Comparison of ENCODE assay signal across 9 mouse cellular contexts in genomic region chr13:113515162-113515600, GRCm38 (mm10).
DNase-seq lines count a peak whose midpoint lies in the region; ATAC-seq and TF ChIP-seq lines count a peak whose summit lies in the region.
"Had no signal": no experiment of that assay in that cellular context is flagged by ENCODE, and none has a peak within 500 bp of the region (broad histone marks: within the 10 kb centered on the region; RNA-seq: fewer than 3 reads in every experiment).

No protein-coding gene starts in this region.

- TF ChIP-seq POLR2A in limb, embryonic 14.5 days (IDR thresholded peaks at IDR 0.05; ENCODE audit: borderline replicate concordance, extremely low read depth, insufficient read depth, insufficient read length), result no peak

- H3K9me3 ChIP-seq in liver, postnatal 0 days (ENCODE audit: low read length), result no peaks in the 10 kb centered on the region
- H3K9me3 ChIP-seq in heart, embryonic 11.5 days (replicated peaks; ENCODE audit: control insufficient read depth, low read length), result no peaks in the 10 kb centered on the region
- H3K9me3 ChIP-seq in limb, embryonic 14.5 days (ENCODE audit: control insufficient read depth, low read length), result no peaks in the 10 kb centered on the region
- no peaks in the 10 kb centered on the region for H3K9me3 ChIP-seq in stomach, postnatal 0 days (ENCODE audit: control insufficient read depth, low read length)
- H3K9me3 ChIP-seq: neural tube, embryonic 12.5 days had no signal

- H3K9ac ChIP-seq in liver, postnatal 0 days (replicated peaks), result no peak overlapping the region; the same call in 1 of the 2 replicates
- no peak overlapping the region for H3K9ac ChIP-seq in heart, embryonic 11.5 days (ENCODE audit: low read depth, low read length)
- no peak overlapping the region for H3K9ac ChIP-seq in limb, embryonic 14.5 days (ENCODE audit: low read depth, low read length, severe bottlenecking)
- H3K9ac ChIP-seq in stomach, postnatal 0 days (ENCODE audit: low read length), result no peak overlapping the region
- H3K9ac ChIP-seq: neural tube, embryonic 12.5 days had no signal

- H3K36me3 ChIP-seq in liver, postnatal 0 days (replicated peaks; ENCODE audit: insufficient read depth, low read length), result no peaks in the 10 kb centered on the region
- no peaks in the 10 kb centered on the region for H3K36me3 ChIP-seq in heart, embryonic 11.5 days (ENCODE audit: control insufficient read depth, insufficient read depth, low read length)
- H3K36me3 ChIP-seq in limb, embryonic 14.5 days (ENCODE audit: control insufficient read depth, insufficient read depth, low read length), result no peaks in the 10 kb centered on the region
- H3K36me3 ChIP-seq in stomach, postnatal 0 days (ENCODE audit: control insufficient read depth, insufficient read depth, low read length), result no peaks in the 10 kb centered on the region
- H3K36me3 ChIP-seq: neural tube, embryonic 12.5 days had no signal

- 21% methylated on average over 7 of the region's 7 CpGs for WGBS in liver, postnatal 0 days (ENCODE audit: insufficient replicate concordance)
- WGBS in heart, embryonic 11.5 days (ENCODE audit: insufficient replicate concordance), result 34% methylated on average over 7 of the region's 7 CpGs
- WGBS in limb, embryonic 14.5 days, result 21% methylated on average over 7 of the region's 7 CpGs
- 39% methylated on average over 7 of the region's 7 CpGs for WGBS in stomach, postnatal 0 days

- ATAC-seq in liver, postnatal 0 days, result no peak
- no peak for ATAC-seq in heart, embryonic 11.5 days (replicated peaks; ENCODE audit: insufficient number of reproducible peaks, low FRiP score, low TSS enrichment)
- peak; percentile 70 for ATAC-seq in limb, embryonic 14.5 days (ENCODE audit: low FRiP score, low read depth)
- ATAC-seq in stomach, postnatal 0 days (ENCODE audit: low FRiP score, low TSS enrichment), result no peak
- ATAC-seq in inflammation-experienced regulatory T-cells, adult 6 months, result no peak
- no peak for ATAC-seq in erythroid progenitor cell, adult 5-6 weeks (replicated peaks; ENCODE audit: low FRiP score, poor library complexity, severe bottlenecking)

- H3K4me1 ChIP-seq in liver, postnatal 0 days (ENCODE audit: insufficient read depth), result 0 out of 2 replicates have a peak, but pooled peaks cover 2% of the 10 kb centered on the region
- no peaks in the 10 kb centered on the region for H3K4me1 ChIP-seq in heart, embryonic 11.5 days (ENCODE audit: control insufficient read depth, insufficient read depth, low read length)
- H3K4me1 ChIP-seq in limb, embryonic 14.5 days (ENCODE audit: control insufficient read depth, insufficient read depth, low read length), result peaks cover 17% of the 10 kb centered on the region
- no peaks in the 10 kb centered on the region for H3K4me1 ChIP-seq in stomach, postnatal 0 days (replicated peaks; ENCODE audit: control insufficient read depth, insufficient read depth)
- H3K4me1 ChIP-seq: neural tube, embryonic 12.5 days had no signal

- no peak for DNase-seq in liver, postnatal 0 days
- DNase-seq in liver, result no peak
- DNase-seq in cerebellum, postnatal 14 days, result peak; percentile 41 to 43
- DNase-seq in limb, embryonic 14.5 days (ENCODE audit: low spot score), result peak; percentile 55
- DNase-seq in stomach, postnatal 0 days (ENCODE audit: low spot score), result no peak

- H3K27ac ChIP-seq in liver, postnatal 0 days (ENCODE audit: low read depth), result peak overlapping the region; percentile 34
- peak overlapping the region; percentile 59 for H3K27ac ChIP-seq in heart, embryonic 11.5 days (ENCODE audit: low read depth, low read length)
- H3K27ac ChIP-seq in limb, embryonic 14.5 days (replicated peaks; ENCODE audit: low read depth, low read length), result peak overlapping the region; percentile 58
- peak overlapping the region; percentile 56 for H3K27ac ChIP-seq in stomach, postnatal 0 days (replicated peaks)
- H3K27ac ChIP-seq: neural tube, embryonic 12.5 days had no signal

- no peaks in the 10 kb centered on the region for H3K27me3 ChIP-seq in liver, postnatal 0 days (ENCODE audit: insufficient read depth, low read length)
- no peaks in the 10 kb centered on the region for H3K27me3 ChIP-seq in heart, embryonic 11.5 days (ENCODE audit: control insufficient read depth, insufficient read depth, low read length)
- no peaks in the 10 kb centered on the region for H3K27me3 ChIP-seq in limb, embryonic 14.5 days (ENCODE audit: control insufficient read depth, insufficient read depth, low read length)
- H3K27me3 ChIP-seq in stomach, postnatal 0 days (ENCODE audit: control insufficient read depth, insufficient read depth, low read length), result no peaks in the 10 kb centered on the region
- H3K27me3 ChIP-seq: neural tube, embryonic 12.5 days had no signal

- peak overlapping the region; percentile 13; the same call in 1 of the 2 replicates for H3K4me2 ChIP-seq in liver, postnatal 0 days (ENCODE audit: low read depth, low read length)
- peak overlapping the region; percentile 9; the same call in 1 of the 2 replicates for H3K4me2 ChIP-seq in heart, embryonic 11.5 days
- peak overlapping the region; percentile 10; the same call in 1 of the 2 replicates for H3K4me2 ChIP-seq in limb, embryonic 14.5 days (replicated peaks; ENCODE audit: low read depth, low read length, severe bottlenecking)
- no peak overlapping the region for H3K4me2 ChIP-seq in stomach, postnatal 0 days (replicated peaks; ENCODE audit: low read depth)
- H3K4me2 ChIP-seq: neural tube, embryonic 12.5 days had no signal

- TF ChIP-seq CTCF in liver, postnatal 0 days (IDR thresholded peaks at IDR 0.05; ENCODE audit: low read depth), result peak; percentile 20; the same call in 1 of the 2 replicates
- TF ChIP-seq CTCF in stomach, postnatal 0 days (IDR thresholded peaks at IDR 0.05; ENCODE audit: low read depth), result peak; percentile 35; the same call in 1 of the 2 replicates

- TF ChIP-seq EP300 in liver, postnatal 0 days (IDR thresholded peaks at IDR 0.05; ENCODE audit: low read depth), result no peak
- TF ChIP-seq EP300 in stomach, postnatal 0 days (optimal IDR thresholded peaks at IDR 0.05), result no peak

- no peak overlapping the region for H3K4me3 ChIP-seq in liver, postnatal 0 days (ENCODE audit: low read depth, low read length)
- no peak overlapping the region for H3K4me3 ChIP-seq in heart, embryonic 11.5 days (ENCODE audit: low read depth, low read length)
- no peak overlapping the region for H3K4me3 ChIP-seq in limb, embryonic 14.5 days (replicated peaks; ENCODE audit: low read length)
- H3K4me3 ChIP-seq in stomach, postnatal 0 days (ENCODE audit: low read depth, low read length), result no peak overlapping the region
- H3K4me3 ChIP-seq: neural tube, embryonic 12.5 days had no signal

Comparison
In these comparisons a context has a peak if more than half of its experiments do, and no peak if none do; other contexts are left out.
1. DNase-seq: peak in cerebellum, postnatal 14 days (2 of 2) and limb, embryonic 14.5 days (single experiment); none in liver, postnatal 0 days (single experiment), liver (single experiment) and stomach, postnatal 0 days (single experiment).
2. Peak in every context shown above with its lines, with median percentiles within 50 percentile points of each other: H3K27ac ChIP-seq.